Mouse (Mus musculus) brain, embryonic 14.5 days (tissue): ENCODE results near the gene Myzap.
"Not testable (repeated sequence)": the region's sequence is repeated elsewhere in the genome, so short reads cannot be mapped to it uniquely, and the experiment has no call there.

Experiments used
- CTCF ChIP-seq: fragments of 200-500 bp; IDR thresholded peaks from 2 replicates; pipeline ENCODE4 v1.5.1; 2012; ENCODE audit warnings: inconsistent platforms, mild to moderate bottlenecking, moderate library complexity, borderline replicate concordance; ENCODE audit not compliant: insufficient read depth, insufficient read length; ENCODE audit errors: extremely low read depth
- POLR2A ChIP-seq: fragments of 200-500 bp; IDR thresholded peaks from 2 replicates; pipeline ENCODE4 v1.6.1; 2012; ENCODE audit warnings: mild to moderate bottlenecking, inconsistent platforms, borderline replicate concordance; ENCODE audit not compliant: poor library complexity, insufficient read depth, insufficient read length, severe bottlenecking; ENCODE audit errors: extremely low read depth

DNA sequence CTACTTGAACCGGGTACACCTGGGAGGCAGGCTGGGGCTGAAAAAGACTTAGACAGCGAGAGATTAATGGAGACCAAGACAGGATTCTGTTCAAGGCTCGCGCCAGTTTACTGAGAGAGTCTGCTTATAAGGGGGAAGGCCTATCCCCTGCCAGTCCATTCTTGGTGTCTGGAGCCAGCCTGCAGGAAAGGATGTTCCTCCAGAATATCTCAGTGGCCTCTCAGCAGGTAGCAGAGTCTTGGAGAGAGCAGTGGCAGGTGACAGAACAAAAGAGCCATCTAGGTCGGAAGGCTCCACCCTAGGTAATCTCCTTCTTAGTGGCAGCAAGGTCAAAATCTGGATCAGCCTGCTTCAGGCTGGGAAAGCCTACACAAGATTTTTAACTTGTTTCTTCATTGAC is 28.0 kb upstream of the Myzap start:
- TF ChIP-seq POLR2A, CTCF: not testable (repeated sequence)
